Mouse (Mus musculus) embryo, embryonic 10 days (tissue): ENCODE data around the gene Olfr1177-ps.

Experiments used
- DNase-seq: peaks from one replicate; pipeline ENCODE4 v3.0.0-alpha.2; 2015; ENCODE audit warnings: low spot score

The Olfr1177-ps gene

GRCm38 (mm10) chr2:88346392-88346791 lies at the start of gene Olfr1177-ps:
Olfr1177-ps (minus strand) TSS chr2:88346492.
- no peak for DNase-seq

DNA sequence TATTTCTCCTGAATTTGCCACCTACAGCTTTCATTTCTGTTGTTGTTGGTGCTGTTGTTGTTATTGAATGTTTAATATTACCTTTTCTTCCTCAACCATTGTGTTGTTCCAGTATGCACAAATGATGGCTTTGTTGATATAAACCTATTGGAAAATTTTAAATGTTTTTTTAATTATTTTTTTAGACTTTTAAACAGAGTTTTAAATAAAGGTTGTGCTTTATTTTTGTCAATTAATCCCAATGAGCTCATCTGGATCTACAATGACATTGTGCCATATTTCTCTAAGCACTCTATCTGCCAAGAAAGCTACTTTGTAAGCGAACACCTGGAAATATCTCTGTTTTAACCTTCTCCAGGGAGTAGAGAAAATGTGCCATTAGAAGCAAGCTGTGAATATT lies 40.5 kb upstream of the Olfr1177-ps start, which contains the start of gene Olfr1178:
Olfr1178 (plus strand) TSS at position 301 of the 400 bp plus-strand sequence.
- DNase-seq = no peak

DNA sequence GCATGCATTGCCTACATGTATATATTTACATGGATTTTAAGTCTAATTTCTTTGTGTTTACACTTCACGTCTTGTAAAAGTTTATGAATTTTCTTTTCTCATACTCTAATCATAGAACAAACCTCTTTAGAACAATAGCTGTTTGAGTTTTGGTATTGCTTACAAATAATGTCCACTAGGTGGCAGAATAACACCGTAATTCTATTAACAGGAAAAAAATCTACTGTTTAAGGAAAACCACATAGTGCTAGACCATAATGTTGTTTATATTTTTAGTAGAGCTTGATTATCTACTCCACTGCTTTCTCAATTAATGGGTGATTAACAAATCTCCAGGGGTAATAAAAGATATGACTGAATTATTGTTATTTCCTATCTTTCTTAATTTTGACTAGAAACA lies 10.0 kb upstream of the Olfr1177-ps start:
- DNase-seq = peak; percentile 41

DNA sequence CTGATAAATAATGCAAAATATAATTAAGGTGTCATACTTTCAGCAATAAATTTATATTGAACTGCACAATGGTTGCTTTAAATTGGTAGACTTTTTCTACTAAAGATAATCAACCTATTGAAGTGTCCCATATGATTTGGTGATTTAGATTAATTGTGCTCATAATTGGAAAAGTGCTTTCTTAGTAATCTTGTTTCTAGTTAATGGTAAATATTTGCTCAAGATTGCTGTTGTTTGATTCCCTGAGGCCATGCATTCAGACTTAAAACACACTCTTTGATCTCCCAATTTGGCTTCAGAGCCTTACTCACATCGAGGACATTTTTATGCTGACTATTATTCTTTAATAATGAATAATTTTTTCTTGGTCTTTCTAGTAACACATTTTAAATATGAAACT lies 9.9 kb downstream of the Olfr1177-ps start, which contains the start of gene Olfr1176:
Olfr1176 (plus strand) TSS at position 301 of the 400 bp plus-strand sequence.
- no peak for DNase-seq

- no peak for DNase-seq
Observed at GRCm38 (mm10) chr2:88327115-88327514, 19.2 kb downstream of the Olfr1177-ps start, which contains the start of gene Olfr1175-ps. Olfr1175-ps (minus strand) TSS chr2:88327215.

GRCm38 (mm10) chr2:88315035-88315434 lies 31.3 kb downstream of the Olfr1177-ps start, which contains the start of gene Olfr1174-ps:
Olfr1174-ps (minus strand) TSS chr2:88315135.
- no peak for DNase-seq
